Mouse (Mus musculus) MN1 (cell line): ENCODE data around the gene Papolg.
"Not testable (repeated sequence)": the region's sequence is repeated elsewhere in the genome, so short reads cannot be mapped to it uniquely, and the experiment has no call there.

Experiments
- DNase-seq: peaks from one replicate; pipeline ENCODE4 v3.0.0-alpha.2; 2016; ENCODE audit warnings: low spot score

Papolg gene

DNA sequence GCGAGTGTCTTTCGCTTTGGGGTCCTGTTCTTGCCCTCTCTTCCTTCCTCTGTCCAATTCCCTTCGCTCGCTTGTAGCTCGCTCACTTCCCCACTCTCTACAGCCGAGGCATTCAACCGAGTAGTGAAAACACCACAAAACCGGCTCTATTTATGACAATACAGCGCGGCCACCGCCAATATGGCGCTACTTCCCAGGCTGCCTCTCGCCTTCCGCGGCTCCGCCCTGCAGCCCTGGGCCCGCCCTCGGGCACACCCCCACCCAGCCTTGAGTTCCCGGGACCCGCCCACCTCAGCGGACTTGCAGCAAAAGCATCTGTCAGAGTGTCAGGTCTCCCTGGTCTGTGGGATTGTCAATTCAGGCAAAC, at the start of gene Papolg:
TSS of gene Papolg (minus strand) at position 194 of the 367 bp plus-strand sequence.
- DNase-seq, result peak; percentile 94

DNA sequence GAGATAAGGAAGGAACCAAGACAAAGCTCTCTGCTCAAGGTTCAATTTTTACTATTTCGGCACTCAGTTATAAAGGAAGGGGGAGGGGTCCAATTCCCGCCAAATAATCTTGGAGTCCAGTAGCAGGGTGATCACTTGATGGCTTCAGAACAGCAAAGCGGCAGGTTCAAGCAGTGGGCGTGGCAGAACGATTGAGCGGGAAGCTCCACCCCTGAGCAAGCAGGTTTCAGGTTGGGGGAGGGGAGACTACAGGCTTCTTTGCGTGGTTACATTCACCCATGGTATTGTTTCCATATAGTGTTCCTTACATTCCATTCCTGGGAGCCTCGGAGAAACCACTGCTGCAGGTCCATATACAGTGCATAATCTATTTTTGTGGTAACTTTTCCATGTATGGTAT, 33.1 kb upstream of the Papolg start:
- DNase-seq, result not testable (repeated sequence)

DNA sequence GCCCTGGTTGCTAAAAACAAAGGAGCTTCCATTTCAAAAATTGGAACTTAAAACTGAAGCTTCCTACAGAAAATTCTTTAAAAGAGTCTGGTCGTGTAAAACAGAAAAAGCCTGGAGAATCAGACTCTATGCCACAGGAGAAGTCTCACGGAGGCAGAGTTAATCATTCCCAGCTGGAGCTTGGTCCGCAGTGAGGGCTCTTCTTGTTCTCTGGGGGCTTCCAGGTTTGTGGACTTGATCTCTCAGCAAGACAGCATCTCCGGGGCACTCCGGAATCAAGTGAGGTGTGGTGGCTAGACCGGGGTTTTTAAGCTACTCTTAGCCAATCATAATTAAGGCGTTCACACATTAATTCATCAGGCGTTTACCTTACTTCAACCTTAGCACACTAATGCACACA, 32.6 kb upstream of the Papolg start:
- no peak for DNase-seq

DNA sequence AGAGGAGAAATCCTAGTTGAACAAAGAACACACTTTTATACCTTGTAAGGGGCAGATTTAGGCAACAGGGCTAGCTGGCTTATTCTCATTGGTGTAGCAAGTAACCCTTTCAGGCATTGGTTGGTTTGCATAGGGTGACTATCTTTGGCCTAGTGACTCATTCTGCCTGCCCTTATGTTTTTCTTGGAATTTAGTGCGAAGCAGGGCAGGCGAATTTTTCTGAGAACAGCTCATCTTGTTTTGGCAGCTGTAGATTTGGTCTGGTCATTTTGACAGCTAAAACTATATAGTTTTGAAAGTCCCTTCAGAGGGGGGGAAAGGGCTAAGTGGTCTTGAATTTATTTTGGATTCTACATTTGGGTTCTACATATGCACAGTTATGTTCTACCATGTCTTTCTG, 18.8 kb upstream of the Papolg start:
- DNase-seq, result not testable (repeated sequence)

DNA sequence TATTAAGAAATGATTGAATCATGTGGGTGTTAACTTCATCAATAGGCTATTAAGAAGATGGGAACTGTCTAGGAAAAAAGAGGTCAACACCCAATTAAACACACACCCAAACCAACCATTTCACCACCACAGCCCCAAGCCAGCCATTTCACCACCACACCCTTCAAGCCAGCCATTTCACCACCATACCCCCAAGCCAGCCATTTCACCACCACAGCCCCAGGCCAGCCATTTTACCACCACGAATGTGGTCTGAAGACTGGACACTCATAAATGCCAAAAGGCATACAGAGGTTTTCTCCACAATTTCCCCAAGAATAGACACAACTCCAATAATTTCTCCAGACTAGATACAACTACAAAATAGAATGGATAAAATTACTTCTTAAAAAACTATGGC, 8.9 kb upstream of the Papolg start:
- DNase-seq, result no peak

DNA sequence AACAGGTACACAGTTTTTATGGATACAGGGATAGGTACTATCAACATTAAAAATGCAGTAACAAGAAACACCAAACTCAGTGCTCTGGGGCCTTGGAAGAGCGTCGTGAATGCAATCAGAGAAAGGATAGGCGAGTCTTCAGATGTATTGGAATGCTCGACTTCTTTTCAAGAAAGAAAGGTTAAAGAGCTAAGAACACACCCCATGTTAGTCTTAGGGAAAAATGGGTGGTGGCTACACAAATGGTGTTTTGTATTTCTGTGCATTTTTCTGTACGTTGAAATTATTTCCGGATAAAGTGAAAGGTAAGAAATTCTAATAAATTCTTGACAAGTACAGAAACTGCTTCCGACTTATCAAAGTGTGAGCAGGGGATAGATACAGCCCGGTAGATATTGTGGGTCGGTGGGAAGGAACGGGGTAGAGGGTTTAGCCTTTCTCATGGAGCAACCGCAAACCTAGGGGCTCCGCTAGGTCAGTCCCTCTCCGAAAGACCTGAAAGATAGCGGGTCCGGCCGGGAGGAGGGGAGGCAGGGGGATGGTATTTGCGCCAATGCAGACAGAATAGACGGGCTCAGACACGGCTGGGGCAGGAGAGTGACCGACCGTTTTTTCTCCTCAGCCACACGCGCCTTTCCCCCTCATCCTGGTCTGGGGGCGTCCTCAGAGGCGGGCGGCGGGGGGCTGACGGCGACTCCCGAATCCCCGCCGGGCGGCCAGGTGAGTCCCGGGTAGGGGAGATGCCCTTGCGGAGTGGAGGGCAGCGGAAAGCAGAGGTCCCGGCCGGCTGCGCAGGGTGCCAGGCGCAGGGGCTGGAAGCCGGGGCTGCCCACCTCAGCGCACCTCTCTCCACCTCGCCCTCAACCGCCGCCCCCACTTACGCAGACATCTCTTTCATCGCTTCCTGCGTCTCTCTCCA, 653 bp downstream of the Papolg start:
- DNase-seq, result peak; percentile 29

DNA sequence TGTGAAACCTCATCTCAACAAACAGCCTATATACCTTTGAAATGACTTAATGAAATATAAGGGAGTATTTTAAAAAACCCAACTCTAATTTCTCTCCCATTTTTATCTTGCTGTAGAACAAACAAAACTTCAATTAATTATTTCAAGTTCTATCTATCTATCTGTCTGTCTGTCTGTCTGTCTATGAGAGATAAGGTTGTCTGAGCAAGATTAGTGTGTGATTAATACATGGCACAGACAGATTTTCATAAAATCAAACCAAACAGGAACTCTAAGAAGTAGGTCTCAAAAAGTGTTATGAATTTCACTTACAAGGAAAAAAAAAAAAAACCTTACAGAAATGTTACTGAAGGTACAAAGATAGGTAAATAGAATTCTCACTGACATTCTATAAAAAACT, 1.5 kb downstream of the Papolg start:
- DNase-seq, result no peak

DNA sequence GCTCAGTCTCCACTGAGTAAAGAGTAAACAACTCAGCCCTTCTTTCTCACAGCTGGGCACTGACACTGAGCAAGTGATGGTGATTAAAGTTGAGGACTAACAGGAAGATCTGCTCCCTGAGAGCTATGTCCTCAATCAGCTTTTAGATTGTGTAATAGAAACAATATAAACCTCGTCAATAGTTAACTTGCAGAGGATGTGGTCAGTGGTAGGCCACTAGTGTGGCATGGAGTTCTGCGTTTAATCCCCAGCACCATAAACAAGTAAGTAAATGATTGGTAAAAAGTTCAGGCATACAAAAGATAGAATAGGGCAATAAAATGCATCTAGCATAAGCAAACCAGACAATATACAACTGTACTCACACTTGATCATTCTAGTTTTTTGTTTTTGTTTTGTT, 30.7 kb downstream of the Papolg start:
- no peak for DNase-seq

DNA sequence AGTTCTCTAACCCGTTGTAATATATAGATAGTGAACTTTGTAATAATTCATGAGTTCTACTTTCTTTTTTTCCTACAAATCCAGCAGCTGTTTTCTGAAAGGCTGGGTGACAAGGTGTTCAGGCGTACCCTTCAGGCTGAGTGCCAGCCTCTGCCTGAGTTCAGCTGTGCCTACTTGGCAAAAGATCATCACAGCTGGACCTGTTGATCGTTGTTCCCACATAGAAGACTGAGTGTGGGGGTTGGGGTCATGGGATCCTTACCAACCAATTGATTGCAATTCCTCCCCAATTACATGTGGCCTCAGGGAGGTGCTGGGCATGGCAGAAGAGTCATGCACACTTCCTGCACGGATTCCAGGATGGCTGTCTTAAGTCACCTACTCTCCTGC, 38.3 kb downstream of the Papolg start:
- DNase-seq, result no peak

DNA sequence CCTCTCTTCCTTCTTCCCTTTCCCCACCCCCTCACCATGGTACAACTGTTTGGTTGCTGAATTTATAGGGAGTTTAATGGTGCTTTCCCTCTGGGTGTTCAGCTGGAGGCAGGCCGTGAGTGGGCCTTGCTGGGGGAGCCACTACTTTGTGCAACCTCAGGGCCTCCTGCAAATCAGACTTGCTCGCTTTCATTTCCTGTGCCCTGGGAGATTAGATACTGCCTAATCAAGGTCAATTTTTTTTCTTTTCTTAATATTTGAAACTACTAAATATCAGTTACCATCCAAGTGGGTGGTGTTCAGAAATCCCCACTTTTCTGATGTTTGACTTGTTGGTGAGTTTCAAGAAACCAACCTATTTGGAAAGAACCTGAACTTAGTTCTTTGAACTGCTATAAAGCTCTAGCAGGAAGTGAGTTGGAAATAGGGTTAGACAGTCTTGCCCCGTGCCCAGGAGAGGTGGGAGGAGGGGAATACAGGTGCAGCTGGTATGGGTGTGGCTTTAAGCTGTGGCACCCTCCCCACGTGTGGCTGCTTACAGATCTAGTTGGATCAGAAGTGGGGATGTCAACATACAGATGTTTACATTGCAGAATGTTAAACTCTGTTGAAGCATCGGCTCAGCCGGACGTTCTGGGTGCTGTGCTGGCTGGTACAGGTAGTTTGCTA, 38.9 kb downstream of the Papolg start:
- no peak for DNase-seq

DNA sequence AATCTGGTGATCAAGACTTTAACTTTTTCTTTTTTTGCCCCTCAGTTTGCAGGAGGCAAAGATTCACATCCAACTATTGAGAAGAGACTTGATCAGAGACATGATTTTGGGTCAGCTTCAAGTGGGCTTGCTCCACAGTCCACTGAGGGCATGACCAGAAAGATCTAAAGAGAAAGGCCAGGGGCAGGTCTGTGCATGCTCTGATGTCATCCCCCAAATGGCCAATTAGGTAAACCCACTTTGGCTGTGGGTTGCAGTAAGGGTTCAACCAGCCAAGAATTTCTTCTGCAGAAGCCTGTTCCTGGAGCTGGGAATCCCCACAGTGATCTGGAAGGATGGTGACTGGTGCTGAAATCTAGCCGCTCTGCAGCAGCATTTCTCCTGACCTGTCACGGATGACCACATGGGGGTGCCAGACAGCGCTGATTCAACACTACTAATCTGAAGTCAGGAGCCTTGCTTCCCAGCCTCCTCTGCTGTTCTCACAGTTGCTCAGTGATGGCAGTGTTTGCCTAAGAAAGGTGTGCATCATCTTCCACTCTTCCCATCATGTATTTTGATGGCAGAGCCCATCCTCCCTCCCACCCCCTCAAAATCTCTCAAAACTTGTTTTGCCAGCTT, 39.8 kb downstream of the Papolg start:
- DNase-seq, result peak; percentile 66

DNA sequence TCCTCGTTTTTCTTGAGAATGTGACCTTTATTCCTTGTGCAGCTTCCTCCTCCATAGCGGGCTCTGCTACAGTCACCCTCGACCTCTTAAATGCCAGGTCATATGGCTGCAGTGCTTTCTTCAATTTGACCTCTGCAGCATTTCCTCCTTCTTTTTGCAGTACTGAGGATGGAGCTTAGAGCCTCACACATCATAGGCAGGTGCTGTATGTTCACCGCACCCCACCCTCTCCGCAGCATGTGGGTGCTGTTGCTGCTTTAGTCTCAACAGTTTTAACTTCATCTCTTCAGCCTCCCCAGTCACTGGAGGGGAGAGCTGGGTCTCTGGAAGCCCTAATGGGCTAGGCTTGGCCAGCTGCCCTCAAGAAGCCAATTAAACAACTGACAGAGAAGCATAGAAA, 41.7 kb downstream of the Papolg start:
- no peak for DNase-seq

DNA sequence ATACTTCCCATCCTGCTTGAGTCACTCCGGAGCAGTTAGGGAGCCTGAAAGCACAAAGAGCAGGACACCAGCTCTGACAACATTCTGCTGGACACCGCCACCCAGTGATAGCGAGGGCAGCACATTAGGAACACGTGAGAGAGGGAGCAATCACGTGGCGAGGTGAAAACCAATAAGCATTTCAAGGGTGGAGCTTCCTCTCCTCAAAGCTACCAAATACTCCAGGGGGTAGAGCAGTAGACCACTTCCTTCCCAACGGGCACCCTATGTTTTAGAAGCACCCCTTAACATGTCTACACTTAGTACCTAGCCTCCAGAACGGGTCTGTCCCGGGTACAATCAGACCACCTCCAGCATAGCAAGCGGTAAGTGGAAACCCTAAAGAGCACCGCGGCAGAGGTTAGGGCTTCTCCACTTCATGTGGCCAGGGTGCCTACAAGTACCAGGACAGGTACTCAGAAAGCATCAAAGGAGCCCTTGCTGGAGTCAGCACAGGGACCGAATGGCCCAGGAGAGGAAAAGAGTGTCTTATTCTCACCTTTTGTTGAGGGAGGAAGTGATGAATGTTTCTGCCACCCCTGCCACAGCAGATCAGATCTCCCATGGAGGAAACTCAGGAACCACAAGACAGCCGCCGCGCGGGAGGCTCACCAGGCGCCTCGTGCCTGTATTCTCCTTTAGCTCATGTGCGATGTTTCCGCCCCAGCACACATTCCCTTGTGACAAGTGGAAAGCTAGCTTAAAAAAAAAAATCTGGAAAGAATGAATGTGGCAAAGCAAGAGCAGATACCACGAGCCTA, 48.8 kb downstream of the Papolg start:
- peak; percentile 63 for DNase-seq

DNA sequence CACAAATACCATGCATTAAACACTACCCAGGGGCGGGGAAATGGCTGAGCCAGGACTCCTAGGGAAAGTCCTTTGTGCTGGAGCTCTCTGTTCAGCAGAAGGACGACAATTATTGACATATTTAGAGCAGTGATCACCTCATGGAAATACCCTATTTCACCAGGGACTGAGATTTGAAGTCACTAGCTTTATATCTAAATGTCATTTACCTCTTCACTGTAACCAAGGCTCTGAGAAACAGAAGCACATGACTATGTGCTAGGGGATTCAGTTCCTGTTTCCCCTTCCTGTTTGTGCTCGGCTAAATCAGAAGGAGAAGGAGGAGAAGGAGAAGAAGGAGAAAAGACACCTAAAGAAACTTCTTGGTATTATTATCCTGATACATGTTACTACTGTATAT, 71.8 kb downstream of the Papolg start:
- no peak for DNase-seq

DNA sequence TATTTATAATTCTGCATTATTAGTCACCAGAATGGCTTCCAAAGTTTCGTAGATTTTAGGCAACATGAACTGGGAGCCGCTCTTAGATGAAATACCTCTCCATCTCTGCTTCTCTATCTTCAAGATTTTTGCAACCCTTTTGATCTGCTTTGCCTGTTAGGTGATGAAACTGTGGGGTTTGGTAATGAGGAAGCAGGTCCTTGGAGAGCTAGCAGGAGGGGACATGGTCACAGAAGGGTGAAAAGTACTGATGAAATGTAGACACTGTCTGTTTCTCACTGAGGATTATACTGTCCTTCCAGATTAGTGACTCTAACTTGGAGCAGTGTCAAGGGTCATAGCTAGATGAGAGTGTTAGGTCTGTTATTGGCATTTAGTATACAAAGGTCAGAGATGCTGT, 73.4 kb downstream of the Papolg start:
- DNase-seq, result no peak

DNA sequence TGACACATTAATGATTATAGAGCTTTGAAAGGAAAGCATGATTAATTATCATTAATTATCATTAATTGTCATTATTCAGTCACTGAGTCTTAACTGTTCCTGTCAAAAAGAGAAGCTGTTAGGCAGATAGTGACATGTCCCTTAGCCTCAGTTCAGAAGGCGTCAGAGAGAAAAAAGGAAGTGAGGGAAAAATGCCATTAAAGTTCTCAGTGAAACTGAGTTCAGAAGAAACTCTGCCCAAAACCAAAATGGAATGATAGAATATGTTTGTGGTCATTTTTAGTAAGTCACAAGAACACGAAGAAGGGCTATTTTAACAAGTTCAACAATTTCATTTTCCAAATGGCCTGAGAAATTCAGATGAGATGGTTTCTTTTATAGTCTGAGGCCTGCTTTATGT, 74.1 kb downstream of the Papolg start:
- no peak for DNase-seq

DNA sequence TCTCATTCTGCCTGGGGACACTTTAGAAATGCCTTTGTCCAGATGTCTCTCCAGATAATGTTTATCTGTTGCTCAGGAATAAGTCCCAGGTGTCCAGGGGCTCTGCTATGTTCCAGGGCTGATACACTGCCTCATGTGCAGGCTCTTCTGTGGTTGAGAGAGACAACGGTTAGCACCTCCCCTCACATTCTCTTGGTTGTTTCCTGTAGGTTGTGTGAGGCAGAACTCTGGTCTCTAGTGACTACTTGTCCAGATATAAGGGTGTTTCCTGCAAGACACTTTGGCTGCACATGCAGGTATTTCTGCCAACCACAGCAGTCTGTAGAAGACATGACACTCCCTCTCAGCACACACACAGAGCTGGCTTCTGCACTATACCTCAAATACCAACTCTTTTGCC, 76.3 kb downstream of the Papolg start:
- DNase-seq, result no peak
